Mouse (Mus musculus) erythroid progenitor cell, adult 5-6 weeks (primary cell): ENCODE data around the gene Sapcd2. TPM values are rescaled to one million over a fixed set of nuclear protein-coding genes. Genes with fewer than 3 reads are reported as not detected.
"Not testable (repeated sequence)": the region's sequence is repeated elsewhere in the genome, so short reads cannot be mapped to it uniquely, and the experiment has no call there.

Source experiments
- ATAC-seq: replicated peaks from 2 replicates; pipeline ENCODE4 v1.8.0; 2016; ENCODE audit warnings: moderate number of reproducible peaks, mild to moderate bottlenecking, moderate TSS enrichment, inconsistent platforms; ENCODE audit not compliant: poor library complexity, low FRiP score, severe bottlenecking
- total RNA-seq, 2 experiments: library from RNA; stranded (forward) in 1 of 2; stranded (reverse) in 1 of 2; fragments of 150-400 nt in 1 of 2; fragments of 186-747, 209-891 nt in 1 of 2; gene quantifications; 2 replicates each; pipeline versions ENCODE4 v1.2.3 to v1.2.4; 2015 to 2017; ENCODE audit warnings: low replicate concordance in 2 of 2

The Sapcd2 gene
- total RNA-seq, 2 experiments from 2014 or later = 5.9 to 9.6 TPM

DNA sequence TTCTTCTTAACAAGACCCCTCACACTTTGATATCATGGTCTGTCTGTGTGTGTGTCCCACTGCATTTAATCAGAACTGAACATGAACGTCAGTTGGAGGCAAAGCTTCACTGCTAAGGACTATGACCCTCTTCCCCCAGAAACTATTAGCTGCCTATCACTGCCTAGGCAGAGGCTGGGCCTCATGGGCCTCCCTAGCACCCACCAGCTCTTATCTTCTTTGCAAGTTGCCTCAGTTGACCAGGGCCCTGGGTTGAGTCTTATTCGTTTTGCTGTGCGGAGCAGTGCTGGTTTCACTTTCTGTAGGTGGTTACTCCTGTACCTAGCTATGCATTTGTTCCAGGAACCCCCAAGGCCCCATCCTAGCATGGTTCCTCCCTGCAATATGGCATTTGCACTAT is 2.1 kb upstream of the Sapcd2 start:
- no peak for ATAC-seq

DNA sequence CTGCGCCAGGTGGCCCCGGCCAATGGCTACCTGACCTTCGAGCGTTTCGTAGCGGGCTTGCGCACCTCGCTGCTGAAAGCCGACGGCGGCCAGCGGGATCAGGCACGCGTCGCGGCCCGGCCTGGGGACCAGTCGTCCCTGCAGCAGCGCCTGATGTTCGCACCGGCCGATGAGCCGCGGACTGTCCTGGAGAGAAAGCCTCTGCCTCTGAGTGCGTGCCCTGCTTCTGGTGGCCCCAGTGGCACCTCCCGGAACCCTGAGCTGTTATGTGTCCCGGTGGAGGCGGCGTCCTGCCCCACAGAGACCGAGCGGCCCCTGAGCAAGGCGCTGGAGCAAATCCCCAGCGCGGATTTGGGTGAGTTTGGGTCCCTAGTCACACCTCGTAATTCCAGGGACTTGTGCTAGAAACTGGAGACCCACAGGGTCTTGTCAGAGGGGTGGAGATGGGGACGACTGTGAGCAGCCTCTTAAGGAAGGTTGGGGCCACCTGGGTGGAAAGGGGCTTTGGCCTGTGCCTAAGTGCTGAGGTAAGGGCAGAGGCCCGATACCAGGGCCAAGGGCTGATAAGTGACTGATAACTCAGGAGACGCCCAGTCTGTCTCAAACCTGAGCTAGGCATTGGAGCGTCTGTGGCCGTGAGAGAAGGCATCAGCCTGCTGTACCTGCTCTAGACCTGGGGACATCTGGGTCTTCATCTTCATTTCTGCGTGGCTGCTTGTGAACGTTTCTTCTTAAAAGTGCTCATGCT is 697 bp downstream of the Sapcd2 start:
- ATAC-seq = 0 out of 2 replicates have a peak, but pooled peaks have one; percentile 17

DNA sequence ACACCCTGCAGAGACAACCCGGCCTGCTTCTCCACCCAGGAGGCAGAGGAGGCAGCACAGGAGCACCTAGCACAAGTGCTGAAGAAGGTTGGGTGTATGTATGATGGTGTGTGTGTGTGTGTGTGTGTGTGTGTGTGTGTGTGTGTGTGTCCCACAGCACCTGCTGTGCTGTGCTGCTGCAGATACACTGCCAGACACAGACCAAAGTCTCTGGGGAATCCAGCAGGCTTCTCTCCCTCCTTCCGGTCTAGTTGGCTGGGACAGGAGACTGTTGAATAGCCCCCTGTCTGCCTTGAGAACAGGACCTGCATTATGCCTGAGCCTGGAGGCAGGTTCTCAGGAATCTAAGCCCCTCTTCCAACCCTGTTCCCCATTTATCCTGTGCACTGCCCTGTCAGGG is 1.3 kb downstream of the Sapcd2 start:
- ATAC-seq = no peak

DNA sequence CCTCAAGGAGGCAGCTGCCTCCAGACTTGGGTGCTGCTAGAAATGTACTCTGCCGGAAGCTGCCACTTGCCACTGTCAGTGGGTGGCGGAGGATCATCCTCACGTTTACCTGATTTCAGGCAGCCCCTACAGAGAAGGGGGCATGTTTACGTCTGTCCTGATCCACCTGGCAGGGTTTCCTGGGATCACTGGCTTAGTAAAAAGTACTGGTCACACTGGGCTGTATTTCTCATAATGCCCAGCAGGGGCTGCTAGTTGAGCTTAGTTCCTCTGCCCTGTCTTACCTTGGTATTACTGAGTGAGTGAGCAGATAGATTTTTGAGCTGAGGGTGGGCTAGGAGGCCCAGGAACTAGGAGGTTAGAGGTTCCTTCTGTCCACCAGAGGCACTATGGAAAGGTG is 4.5 kb downstream of the Sapcd2 start:
- no peak for ATAC-seq

DNA sequence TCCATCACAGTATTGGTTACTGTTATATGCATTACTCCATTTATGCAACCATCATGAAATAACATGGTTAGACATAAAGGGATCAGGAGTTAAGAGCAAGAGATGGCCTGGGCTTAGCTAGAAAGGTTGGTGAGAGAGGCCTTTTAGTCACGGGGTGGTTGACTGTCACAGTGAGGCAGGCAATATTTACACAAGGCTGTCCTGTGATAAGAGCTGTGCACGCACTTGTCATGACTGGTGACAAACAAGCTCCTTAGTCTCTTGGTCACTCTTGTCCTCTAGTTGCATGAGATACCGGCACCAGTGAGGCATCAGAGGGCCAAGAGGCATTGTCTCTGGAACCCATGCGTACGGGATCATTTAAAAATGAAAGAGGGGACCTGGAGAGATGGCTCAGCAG is 12.4 kb downstream of the Sapcd2 start:
- no peak for ATAC-seq

DNA sequence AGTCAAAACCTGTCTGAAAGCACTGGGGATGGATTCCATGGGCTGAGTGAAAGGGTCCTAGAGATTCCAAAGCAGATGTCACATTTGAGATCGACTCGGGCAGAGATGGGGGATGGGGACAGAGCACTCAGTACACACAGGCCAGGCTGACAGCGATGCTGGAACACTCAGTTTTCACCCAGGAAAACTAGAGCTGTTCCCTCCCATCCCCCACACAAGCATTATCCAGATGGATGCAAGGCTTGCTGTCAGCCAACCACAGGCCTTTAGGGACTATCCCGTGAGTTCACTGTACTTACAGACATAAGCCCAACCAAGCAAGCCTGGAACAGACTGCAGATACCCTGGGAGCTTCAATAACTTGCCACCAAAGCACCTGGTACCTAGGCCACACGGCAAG is 19.1 kb downstream of the Sapcd2 start:
- ATAC-seq = no peak

DNA sequence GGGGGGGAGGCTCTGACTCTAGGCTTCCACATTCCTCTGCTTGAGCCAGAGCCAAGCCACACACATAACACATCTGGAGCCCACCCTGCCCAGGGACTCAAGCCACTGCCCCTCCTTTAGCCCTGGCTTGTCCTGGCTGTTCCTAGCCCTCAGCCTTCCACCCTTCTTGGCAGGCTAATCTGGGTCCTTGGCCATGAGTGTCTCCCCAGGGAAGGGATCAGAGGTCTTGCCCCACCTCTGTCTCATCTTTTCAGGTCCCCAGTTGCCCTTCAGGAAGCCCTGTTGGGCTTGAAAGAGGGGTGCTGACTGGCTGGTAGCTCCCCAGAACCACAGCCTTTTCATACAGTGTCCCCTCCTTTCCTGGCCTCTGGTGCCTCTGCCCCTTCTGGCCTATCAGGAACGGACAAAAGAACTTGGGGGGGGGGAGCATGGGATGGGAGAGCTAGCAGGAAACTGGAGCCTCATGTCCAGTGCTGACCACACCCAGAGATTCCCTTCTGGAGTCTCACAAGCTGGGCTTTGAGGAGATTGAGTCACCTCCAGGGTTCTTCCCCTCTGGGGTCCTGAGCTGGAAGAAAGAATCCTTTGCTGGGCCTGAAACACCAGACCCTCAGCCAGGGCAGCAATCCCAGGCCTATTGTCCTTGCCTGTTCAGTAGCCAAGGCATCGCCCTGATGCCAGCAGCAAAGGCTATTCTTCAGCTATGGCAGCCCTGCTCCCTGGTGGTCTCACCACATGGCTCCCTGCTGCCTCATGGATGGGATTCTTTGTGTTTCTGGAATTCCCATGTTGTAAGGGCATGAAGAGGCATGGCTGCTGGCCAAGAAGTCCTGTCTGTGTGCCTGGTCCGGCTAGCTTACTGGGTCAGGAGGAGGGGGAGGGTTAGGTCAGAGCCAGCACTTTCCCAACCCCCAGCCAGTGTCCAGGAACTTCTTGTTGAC is 22.4 kb downstream of the Sapcd2 start:
- no peak for ATAC-seq

DNA sequence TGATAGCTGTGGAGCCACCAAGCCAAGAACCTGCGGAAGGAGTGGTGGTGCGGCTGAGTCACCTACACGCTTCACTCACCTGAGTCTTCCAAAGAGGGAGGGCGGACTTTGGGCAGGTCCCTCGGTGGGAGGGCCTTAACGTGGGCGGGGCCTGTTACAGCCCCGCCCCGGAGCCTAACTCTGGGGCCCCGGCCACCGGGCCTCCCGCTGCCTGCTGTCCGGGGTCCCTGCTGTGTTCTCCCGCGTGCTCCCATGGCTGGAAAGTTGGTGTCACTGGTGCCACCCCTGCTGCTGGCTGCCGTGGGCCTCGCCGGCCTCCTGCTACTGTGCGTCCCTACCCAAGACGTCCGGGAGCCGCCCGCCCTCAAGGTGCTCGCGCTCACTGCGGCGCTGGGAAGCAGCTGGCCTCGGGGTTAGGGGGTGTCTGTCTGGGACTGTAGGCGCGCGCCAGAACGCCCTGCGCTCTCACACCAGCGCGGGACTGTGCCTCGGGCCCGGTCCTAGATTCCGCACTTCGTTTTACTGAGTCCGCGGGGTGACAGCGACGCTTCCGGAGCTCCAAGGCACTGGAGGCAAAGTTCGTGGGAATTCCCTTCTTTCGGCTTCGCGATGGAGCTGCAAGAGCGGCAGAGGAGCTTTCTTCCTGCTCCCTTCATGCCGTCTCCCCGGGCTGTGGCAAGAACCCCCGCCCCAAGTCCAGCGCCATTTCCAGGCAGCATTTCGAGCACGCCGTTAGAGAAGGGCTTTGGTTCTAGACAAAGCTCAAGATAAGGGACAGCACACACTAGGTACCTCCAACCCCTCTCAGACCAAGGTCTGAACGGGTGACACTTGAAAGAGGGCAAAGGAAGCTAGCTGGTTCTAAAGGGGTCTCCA is 23.8 kb downstream of the Sapcd2 start, which contains the start of gene Entpd2:
Gene Entpd2, plus strand, starts transcription at position 154 of the 876 bp plus-strand sequence.
- ATAC-seq = no peak

DNA sequence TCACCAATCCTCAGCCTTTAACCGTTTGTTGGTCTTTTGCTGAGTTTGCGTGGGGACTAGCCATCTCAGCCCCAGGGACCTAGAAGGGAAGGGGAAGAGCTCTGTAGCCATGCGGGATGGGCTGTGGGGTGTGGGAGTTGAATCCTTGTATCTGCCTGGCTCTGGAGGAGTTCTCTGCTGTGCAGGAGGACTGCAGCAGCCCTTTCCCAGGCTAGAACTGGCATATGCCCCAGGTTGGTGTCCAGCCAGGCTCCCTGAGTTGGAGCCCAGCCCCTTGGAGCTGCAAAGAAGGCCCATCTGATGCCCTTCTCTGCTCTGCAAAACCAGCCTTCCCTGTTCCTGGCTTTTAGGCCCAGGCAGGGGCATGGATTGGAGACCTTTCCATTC is 24.5 kb downstream of the Sapcd2 start:
- no peak for ATAC-seq

DNA sequence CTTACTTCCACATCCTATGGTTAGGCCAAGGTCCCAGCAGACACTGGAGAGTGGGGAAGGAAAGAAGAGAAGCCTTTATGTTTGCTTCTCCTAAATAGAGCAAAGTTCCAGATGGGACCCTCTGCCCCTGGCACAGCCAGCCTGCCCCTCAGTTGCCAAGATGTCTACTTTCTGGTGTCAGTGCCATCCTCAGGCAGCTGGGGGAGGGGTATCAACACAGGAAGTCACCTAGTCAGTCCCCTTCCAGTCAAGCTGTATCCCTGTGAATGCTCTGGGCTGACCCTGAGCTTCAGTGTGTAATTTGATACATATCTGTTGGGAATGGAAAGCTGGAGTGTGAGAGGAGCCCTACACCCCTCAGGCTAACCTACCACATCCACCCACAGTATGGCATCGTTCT is 24.9 kb downstream of the Sapcd2 start:
- no peak for ATAC-seq

DNA sequence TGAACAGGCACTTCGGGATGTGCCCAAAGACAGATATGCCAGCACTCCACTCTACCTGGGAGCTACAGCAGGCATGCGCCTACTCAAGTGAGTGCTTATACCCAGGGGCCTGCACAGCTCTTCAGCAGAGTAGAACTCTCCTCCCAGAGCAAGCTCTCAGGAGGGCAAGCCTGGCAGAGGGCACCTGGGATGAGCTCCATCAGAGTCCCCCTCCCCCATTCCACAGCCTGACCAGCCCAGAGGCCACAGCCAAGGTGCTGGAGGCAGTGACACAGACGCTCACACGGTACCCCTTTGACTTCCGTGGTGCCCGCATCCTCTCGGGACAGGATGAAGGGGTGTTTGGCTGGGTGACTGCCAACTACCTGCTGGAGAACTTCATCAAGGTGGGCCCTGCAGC is 25.9 kb downstream of the Sapcd2 start:
- no peak for ATAC-seq

DNA sequence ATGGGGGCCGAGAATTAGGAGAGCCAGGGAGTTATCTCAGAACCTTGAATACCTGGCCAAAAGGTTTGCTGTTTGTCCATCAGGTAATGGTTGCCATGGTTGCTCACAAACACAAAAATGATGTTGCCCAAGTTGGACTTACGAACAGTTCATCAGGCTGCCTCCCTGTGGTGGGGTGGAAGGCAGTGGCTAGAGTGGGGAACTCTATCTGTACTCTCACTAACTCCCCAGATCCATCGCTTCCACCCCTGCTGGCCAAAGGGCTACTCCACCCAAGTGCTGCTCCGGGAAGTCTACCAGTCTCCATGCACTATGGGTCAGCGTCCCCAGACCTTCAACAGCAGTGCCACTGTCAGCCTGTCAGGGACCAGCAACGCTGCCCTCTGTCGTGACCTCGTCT is 26.9 kb downstream of the Sapcd2 start, which contains the start of gene Npdc1:
Gene Npdc1, plus strand, starts transcription at position 301 of the 400 bp plus-strand sequence.
- no peak for ATAC-seq

DNA sequence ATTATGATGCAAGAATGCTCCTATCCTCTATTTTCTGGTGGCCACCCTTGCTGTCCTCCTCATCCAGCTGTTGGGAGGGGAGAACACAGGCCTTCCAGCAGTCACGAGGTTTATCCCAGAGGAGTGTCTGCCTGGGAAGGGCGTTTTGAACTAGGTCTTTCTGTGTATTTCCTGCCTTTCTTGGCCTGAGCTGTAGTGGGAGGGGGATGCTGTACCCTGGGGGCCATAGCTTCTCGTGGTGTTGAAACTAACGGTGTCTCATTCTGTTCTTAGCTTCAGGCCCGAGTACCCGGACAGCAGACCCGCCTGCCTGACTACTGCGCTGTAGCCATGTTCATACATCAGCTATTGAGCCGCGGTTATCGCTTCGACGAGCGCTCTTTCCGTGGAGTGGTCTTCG is 28.2 kb downstream of the Sapcd2 start:
- ATAC-seq = no peak

DNA sequence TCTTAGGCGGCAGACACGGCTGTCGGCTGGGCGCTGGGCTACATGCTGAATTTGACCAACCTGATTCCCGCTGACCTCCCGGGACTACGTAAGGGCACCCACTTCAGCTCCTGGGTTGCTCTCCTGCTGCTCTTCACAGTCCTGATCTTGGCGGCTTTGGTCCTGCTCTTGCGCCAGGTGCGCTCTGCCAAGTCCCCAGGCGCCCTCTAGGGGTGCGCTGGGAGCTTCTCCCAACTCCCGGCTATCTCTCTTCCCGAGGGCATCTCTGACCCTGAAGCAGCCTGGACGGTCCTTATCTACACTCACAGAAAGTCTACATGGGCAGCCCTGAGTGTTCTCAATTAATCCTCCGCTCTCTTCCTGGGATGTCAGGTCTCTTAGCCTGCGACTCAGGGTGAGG is 28.6 kb downstream of the Sapcd2 start:
- no peak for ATAC-seq

DNA sequence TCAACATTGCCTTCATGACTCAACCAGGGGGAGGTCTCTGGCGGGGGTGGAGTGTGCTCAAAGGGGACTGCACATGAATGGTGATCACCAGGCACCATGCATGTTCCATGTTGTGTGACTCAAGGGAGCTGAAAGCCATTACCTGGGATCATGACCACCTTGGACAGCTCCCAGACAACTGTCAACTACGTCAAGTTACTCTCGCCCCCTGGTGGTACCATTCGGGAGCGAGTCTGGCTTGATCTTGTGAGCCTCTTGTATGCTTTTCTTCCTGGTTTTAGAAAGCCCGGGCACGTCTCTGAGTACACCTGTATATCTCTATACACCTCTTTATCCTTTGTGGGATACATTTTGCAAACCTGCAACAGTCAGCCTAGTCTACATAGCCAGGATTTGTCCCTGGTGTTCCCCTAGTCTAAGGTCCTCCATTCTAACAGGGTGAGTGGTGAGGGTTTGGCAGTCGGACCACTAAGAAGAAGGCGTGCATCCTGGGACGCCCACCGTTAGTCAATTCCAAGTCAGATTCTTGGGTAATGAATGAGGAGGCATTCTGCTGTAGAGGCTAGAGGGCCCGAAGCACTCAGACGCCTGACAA is 30.4 kb downstream of the Sapcd2 start:
- ATAC-seq = no peak

DNA sequence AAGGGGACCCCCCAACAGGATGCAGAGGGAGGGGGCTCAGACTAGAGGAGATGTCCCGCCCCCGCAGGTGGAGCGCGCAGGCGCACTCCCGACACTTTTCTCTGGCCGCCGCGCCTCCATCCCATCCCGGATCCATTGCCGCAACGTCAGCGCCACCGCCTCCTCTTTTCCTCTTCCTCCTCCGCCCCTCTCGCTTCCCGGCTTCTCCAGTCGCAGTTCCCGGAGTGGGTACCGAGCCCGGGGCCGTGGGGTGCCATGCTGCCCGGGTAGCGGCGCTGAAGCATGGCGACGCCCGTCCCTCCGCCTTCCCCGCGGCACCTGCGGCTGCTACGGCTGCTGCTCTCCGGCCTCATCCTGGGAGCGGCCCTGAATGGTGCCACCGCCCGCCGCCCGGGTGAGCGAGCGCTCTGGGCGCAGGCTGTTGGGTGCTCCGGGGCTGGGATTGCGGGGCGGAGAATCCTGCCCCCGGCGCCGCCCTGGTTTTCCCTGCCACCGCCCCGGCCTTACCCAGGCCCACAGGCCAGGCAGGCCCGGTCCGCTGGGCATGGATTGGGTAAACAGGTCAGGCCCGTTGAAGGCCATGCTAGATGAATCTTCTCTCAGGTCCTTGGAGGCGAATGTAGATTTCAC is 31.0 kb downstream of the Sapcd2 start:
- ATAC-seq = no peak

DNA sequence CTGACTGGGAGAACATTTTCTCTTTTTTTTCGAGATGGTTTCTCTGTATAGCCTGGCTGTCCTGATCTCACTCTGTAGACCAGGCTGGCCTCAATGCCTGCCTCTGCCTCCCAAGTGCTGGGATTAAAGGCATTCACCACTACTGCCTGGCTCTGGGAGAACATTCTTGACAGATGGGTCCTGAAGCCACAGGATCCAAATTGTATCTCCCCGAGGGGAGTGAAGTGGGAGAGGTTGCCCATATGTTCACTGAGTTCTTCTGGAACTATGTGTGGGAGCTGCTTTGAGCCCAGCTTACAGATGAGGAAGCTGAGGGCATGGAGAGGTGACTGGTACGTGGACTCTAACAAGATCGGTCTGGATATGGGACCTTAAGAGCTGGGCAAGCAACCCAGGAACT is 31.9 kb downstream of the Sapcd2 start:
- ATAC-seq = no peak

DNA sequence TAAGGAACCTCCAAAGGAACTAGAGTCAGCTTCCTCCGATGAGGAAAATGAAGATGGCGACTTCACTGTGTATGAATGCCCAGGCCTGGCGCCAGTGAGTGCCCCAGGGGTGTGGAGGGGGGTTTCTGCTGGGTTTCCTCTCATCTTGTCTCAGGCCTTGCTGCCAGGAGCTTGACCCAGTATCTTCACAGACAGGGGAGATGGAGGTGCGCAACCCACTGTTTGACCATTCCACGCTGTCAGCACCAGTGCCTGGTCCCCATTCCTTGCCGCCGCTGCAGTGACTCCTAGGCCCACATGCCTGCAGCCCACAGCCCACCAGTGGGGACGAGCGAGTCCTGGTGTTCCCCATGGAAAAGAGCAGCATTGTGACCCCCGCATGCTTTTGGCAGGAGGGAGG is 36.8 kb downstream of the Sapcd2 start:
- ATAC-seq = no peak

DNA sequence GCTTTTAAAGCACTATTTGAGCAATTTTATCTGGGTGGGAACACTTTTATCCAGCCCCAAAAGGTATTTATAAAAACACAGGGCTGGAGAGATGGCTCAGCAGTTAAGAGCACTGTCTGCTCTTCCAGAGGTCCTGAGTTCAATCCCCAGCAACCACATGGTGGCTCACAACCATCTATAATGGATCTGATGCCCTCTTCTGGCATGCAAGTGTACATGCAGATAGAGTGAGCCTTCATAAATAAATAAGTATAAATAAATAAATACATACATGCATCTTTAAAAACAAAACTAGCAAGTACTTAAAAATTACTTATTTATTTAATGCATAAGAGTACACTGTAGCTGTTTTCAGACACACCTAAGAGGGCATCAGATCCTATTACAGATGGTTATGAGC is 41.3 kb downstream of the Sapcd2 start:
- ATAC-seq = not testable (repeated sequence)
